Mouse (Mus musculus) splenic B cell, adult 2 months (primary cell): ENCODE data around the gene Msl2.

Experiments used
- DNase-seq: peaks from one replicate; pipeline ENCODE4 v3.0.0-alpha.2; 2011; ENCODE audit warnings: low read depth, low spot score
- H3K27me3 ChIP-seq: 2 replicates; pipeline ENCODE4 v1.6.1; 2012; ENCODE audit warnings: mild to moderate bottlenecking, low read length, moderate library complexity, mixed read lengths; ENCODE audit not compliant: control insufficient read depth, poor library complexity, insufficient read depth, severe bottlenecking
- H3K36me3 ChIP-seq: 2 replicates; pipeline ENCODE4 v1.6.1; 2012; ENCODE audit warnings: mild to moderate bottlenecking, low read length, moderate library complexity, mixed read lengths; ENCODE audit not compliant: control insufficient read depth, poor library complexity, insufficient read depth, severe bottlenecking

Gene Msl2

DNA sequence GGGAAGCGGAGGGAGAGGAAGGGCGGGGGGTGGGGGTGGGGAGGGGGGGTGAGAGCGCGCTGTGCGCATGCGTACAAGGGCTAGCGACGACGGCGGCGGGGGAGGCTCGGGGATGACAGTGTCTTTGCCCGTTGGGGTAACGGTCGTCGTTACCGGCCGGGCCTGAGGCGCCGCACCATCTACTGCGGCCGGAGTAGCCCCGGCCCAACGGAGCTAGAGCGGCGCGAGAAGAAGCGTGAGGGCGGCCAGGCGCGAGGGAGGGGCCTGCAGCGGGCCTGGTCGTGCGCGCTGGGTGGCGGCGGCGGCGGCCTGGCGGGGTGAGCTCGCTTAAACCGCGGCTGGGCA is at the start of gene Msl2:
Gene Msl2 (plus strand): TSS at position 115 of the 345 bp plus-strand sequence.
- DNase-seq: no peak
- no peaks in the 10 kb centered on the region for H3K27me3 ChIP-seq
- no peaks in the 10 kb centered on the region for H3K36me3 ChIP-seq

DNA sequence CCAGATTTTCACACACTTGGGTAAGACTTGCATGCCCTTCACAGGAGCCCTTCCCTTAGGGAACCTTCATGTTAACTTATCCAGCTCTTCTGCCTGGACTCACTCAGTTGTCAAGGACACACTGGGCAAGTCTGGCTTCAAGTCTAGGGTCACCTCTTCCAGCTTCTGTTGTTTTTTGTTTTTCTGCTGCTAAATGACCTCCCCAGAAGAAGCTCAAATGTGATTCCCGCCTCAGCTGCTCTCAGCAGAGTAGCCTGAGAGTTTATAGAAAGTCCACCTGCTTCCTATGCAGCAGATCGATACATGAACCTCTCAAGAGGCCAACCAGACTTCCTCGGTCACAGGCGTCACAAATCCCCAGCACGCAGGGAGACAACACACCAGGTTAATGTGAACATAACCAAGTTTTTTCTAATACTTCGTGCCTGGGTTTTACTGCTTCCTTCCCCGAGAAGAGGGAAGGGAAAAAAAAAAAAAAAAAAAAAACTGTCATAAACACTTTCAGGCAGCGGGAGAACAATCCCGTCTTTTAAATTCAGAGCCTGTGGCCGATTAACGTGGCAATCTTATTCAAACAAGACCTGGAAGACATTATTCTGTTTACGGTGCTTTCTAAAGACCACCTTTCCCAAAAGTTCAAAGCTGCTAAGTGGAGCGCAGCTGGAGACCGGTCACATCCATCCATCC is 40.0 kb upstream of the Msl2 start:
- no peaks in the 10 kb centered on the region for H3K36me3 ChIP-seq
- no peak for DNase-seq
- H3K27me3 ChIP-seq: no peaks in the 10 kb centered on the region

- Histone ChIP-seq H3K27me3 (no peaks in the 10 kb centered on the region), H3K36me3 (no peaks in the 10 kb centered on the region)
- peak; percentile 99 for DNase-seq
Observed at GRCm38 (mm10) chr9:101034448-101035098, 39.3 kb upstream of the Msl2 start, which contains the start of gene Pccb. Pccb (minus strand) TSS chr9:101034898.

DNA sequence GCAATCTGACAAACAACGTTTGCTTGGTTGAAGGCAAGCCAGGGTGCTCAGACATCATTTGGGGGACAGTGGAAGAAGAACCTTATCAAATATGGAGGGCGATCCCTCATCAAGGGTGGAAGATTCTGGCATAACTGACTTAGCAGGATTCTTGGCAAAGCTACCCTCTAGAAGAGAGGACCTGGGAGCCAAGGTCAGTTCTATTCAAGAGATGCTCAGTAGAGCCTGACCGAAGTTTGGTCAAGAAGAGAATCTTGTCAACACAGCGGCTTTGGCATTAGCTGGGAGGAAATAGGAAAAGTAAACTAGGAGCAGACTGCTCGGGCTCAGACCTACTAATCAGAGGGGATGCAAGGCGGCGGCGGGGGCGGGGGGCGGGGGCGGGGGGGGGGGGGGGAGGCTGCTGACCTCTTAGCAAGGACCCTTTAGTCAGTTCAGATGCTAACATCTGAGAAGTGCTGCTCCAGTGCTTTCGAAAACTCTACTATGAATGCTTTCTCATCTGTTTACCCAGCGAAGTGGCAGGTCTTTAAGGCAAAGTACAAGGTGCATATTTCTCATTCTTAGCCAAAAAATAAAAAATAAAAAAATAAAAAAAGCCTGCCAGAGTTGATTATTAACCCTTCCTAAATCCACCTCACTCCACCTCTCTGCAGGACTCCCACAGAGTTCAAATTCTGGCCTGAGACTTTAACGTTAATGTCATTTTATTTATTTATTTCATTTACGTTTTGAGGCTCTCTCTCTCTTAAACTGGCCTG is 37.9 kb upstream of the Msl2 start:
- H3K36me3 ChIP-seq: no peaks in the 10 kb centered on the region
- H3K27me3 ChIP-seq: no peaks in the 10 kb centered on the region
- DNase-seq: no peak

DNA sequence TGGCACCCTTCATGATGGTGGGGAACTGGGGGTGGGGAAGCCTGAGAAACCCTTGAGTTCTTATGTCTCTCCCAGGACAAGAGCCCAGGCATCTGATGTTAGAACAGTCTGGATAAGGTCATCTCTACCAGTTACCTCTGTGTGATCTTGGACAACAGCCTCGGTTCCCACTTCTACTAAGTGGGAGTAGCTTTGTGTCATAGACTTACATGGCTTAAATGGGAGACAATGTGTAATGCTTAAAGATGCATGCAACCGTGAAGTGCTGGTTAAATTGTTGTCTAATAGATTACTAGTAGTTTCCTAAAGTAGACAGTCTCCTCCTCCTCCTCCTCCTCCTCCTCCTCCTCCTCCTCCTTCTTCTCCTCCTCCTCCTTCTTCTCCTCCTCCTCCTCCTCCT is 37.0 kb upstream of the Msl2 start:
- DNase-seq: no peak
- Histone ChIP-seq H3K36me3 (no peaks in the 10 kb centered on the region), H3K27me3 (no peaks in the 10 kb centered on the region)

- no peaks in the 10 kb centered on the region for H3K36me3 ChIP-seq
- DNase-seq: no peak
- no peaks in the 10 kb centered on the region for H3K27me3 ChIP-seq
Observed at GRCm38 (mm10) chr9:101037396-101037795, 36.5 kb upstream of the Msl2 start.

DNA sequence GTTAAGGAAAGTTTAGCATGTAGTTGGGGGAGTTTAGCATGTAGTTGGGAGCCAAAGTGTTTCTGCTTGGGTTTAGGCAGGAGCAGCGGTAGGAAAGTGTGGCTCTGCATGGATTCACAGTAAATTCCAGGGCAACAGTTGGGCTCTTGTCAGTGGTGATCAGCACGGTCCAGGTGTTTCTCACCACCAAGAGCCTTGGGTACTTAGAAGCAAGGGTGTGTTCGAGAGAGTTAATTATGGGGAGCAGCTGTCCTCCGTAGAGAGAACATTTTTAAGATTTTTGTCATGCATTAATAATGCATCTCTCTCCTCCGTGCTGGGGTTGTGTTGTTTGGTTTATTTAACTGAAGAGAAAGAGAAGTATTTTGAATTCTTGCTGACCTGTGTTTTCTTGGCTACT is 35.3 kb upstream of the Msl2 start:
- Histone ChIP-seq H3K36me3 (no peaks in the 10 kb centered on the region), H3K27me3 (no peaks in the 10 kb centered on the region)
- no peak for DNase-seq

- no peaks in the 10 kb centered on the region for H3K27me3 ChIP-seq
- H3K36me3 ChIP-seq: no peaks in the 10 kb centered on the region
- no peak for DNase-seq
Observed at GRCm38 (mm10) chr9:101041508-101041907, 32.4 kb upstream of the Msl2 start.

- no peak for DNase-seq
- no peaks in the 10 kb centered on the region for H3K36me3 ChIP-seq
- no peaks in the 10 kb centered on the region for H3K27me3 ChIP-seq
Observed at GRCm38 (mm10) chr9:101042249-101042648, 31.7 kb upstream of the Msl2 start.

GRCm38 (mm10) chr9:101045710-101046338 is 28.1 kb upstream of the Msl2 start:
- no peak for DNase-seq
- Histone ChIP-seq H3K27me3 (no peaks in the 10 kb centered on the region), H3K36me3 (no peaks in the 10 kb centered on the region)

DNA sequence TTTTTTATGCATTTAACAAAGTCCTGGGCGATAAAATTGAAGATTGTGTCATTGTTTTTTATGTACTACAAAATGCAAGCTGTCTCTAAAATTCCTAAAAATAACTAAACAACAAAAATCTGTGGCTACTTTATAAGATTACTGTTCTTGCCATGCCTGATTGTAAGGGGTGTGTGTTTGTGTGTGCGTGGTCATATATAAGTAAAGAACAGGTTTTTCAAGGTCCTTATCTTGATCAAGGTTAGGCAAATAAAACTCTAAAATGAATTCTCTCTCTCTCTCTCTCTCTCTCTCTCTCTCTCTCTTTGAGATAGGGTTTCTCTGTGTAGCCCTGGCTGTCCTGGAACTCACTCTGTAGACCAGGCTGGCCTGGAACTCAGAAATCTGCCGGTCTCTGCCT is 21.9 kb upstream of the Msl2 start:
- DNase-seq: no peak
- no peaks in the 10 kb centered on the region for H3K27me3 ChIP-seq
- H3K36me3 ChIP-seq: no peaks in the 10 kb centered on the region

GRCm38 (mm10) chr9:101052691-101053090 is 21.2 kb upstream of the Msl2 start:
- no peak for DNase-seq

GRCm38 (mm10) chr9:101053279-101053678 is 20.6 kb upstream of the Msl2 start:
- DNase-seq: no peak

More at GRCm38 (mm10) chr9:101052691-101053090, 21.2 kb upstream of the Msl2 start:
- no peaks in the 10 kb centered on the region for H3K36me3 ChIP-seq
- H3K27me3 ChIP-seq: no peaks in the 10 kb centered on the region

GRCm38 (mm10) chr9:101057156-101057555 is 16.7 kb upstream of the Msl2 start:
- H3K36me3 ChIP-seq: no peaks in the 10 kb centered on the region
- no peak for DNase-seq
- H3K27me3 ChIP-seq: no peaks in the 10 kb centered on the region

More at GRCm38 (mm10) chr9:101053279-101053678, 20.6 kb upstream of the Msl2 start:
- Histone ChIP-seq H3K27me3 (no peaks in the 10 kb centered on the region), H3K36me3 (no peaks in the 10 kb centered on the region)

- no peaks in the 10 kb centered on the region for H3K27me3 ChIP-seq
Observed at GRCm38 (mm10) chr9:101061035-101061434, 12.9 kb upstream of the Msl2 start.

More at GRCm38 (mm10) chr9:101061035-101061434, 12.9 kb upstream of the Msl2 start:
- peak; percentile 91 for DNase-seq
- no peaks in the 10 kb centered on the region for H3K36me3 ChIP-seq
